Mouse (Mus musculus): ENCODE results near the gene Nme7. TPM values are rescaled to one million over a fixed set of nuclear protein-coding genes. Genes with fewer than 3 reads are reported as not detected.

Nme7 gene
- polyA plus RNA-seq, 1 experiment from 2014 or later, result 31.0 TPM

DNA sequence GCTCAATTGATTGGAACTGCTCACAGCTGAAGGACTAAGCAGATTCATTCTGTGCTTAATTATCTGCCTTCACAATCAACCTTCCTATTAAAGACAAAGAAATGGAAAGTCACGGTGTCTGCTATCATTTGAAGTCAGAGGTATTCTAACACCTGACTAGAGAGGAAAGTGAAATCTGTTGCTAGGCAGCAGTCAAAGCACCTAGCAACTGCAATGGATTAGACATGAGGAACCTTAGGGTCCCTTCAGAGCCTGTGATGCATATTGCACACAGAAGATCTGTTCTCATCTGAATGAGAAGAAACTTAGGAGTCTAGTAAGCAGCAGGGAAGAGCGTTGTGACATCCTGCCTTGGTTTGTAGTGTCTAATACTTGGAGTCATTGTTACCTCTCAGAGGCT lies 58.1 kb downstream of the Nme7 start:
- no peak for ATAC-seq (ENCODE audit: low read depth)
- WGBS, result 37% methylated on average over 2 of the region's 2 CpGs
- Histone ChIP-seq H3K4me3 (no peak overlapping the region), H3K27ac (replicated peaks) (0 out of 2 replicates have a peak overlapping the region, but pooled peaks have one; percentile 28), H3K36me3 (no peaks in the 10 kb centered on the region), H3K9me3 (no peaks in the 10 kb centered on the region), H3K4me1 (replicated peaks) (peaks cover 14% of the 10 kb centered on the region), H3K9ac (no peak overlapping the region), H3K27me3 (no peaks in the 10 kb centered on the region), H3K4me2 (no peak overlapping the region)

DNA sequence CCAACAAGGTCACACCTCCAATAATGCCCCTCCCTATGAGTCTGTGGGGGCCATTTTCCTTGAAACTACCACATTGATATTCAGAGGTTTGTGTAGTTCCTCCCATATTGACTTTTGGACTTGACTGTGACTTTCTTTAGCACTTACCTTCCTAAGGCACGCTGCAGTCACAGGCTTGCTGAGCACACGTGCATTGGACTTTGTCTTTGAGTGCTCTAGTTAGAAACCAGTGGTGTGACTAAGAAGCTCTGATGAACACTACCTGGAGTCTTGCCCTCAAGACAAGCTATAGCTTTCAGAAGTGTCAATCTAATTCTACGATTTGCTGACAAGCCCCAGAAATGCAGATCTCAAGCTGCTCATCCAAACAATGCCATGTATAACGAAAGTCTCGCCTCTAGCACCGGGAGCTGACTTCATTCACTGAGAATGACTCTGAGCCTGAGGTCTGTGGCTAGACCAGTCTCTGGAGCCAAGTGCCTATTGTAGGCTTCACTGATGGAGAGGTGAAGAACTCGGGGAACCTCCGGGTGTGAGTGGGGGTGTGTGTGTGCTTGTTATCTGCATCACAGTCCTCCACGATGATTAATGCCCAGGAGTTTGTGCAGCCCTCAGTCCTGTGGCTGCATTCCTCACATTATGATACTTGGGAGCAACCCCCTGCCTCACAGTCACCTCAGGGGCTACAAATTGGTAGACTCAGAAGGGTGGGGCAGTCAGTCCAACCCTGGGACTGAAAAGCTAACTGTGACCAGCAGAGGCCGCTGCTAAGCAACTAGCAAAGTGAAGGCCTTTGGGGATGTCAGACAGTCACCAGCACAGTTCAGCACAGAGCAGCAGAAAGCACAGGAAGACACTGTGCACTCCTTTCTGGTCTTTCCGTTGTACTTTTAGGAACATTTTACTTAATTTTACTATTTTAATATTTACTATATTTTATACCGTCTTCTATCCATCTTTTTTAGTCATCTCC lies 62.5 kb downstream of the Nme7 start:
- peak; percentile 89 for ATAC-seq (ENCODE audit: low read depth)
- 76% methylated on average over 12 of the region's 12 CpGs for WGBS
- Histone ChIP-seq H3K27me3 (no peaks in the 10 kb centered on the region), H3K9ac (no peak overlapping the region), H3K4me1 (replicated peaks) (peaks cover 14% of the 10 kb centered on the region), H3K4me2 (no peak overlapping the region), H3K4me3 (no peak overlapping the region), H3K27ac (replicated peaks) (no peak overlapping the region), H3K9me3 (no peaks in the 10 kb centered on the region), H3K36me3 (no peaks in the 10 kb centered on the region)

- Histone ChIP-seq H3K9ac (no peak overlapping the region), H3K4me1 (replicated peaks) (peaks cover 2% of the 10 kb centered on the region), H3K4me3 (no peak overlapping the region), H3K27me3 (no peaks in the 10 kb centered on the region), H3K4me2 (no peak overlapping the region), H3K27ac (replicated peaks) (no peak overlapping the region), H3K9me3 (no peaks in the 10 kb centered on the region), H3K36me3 (no peaks in the 10 kb centered on the region)
- 86% methylated on average over 4 of the region's 4 CpGs for WGBS
- no peak for ATAC-seq (ENCODE audit: low read depth)
These were observed 64.2 kb downstream of the Nme7 start for GRCm38 (mm10) chr1:164368152-164368551.

- Histone ChIP-seq H3K36me3 (no peaks in the 10 kb centered on the region), H3K4me3 (no peak overlapping the region), H3K9ac (no peak overlapping the region), H3K9me3 (no peaks in the 10 kb centered on the region), H3K4me2 (no peak overlapping the region), H3K27ac (replicated peaks) (no peak overlapping the region), H3K4me1 (replicated peaks) (peaks cover 18% of the 10 kb centered on the region), H3K27me3 (no peaks in the 10 kb centered on the region)
- 91% methylated on average over 2 of the region's 2 CpGs for WGBS
- no peak for ATAC-seq (ENCODE audit: low read depth)
These were observed 65.9 kb downstream of the Nme7 start for GRCm38 (mm10) chr1:164369781-164370180.

- H3K9me3 ChIP-seq, result no peaks in the 10 kb centered on the region
- H3K4me1 ChIP-seq (replicated peaks), result peaks cover 20% of the 10 kb centered on the region
- no peak; the same call in 1 of the 2 replicates for ATAC-seq (ENCODE audit: low read depth)
- peak overlapping the region; percentile 35; the same call in 1 of the 2 replicates for H3K27ac ChIP-seq (replicated peaks)
- H3K9ac ChIP-seq, result no peak overlapping the region
- no peak overlapping the region for H3K4me3 ChIP-seq
- no peaks in the 10 kb centered on the region for H3K27me3 ChIP-seq
- 86% methylated on average over 7 of the region's 7 CpGs for WGBS
- H3K4me2 ChIP-seq, result no peak overlapping the region
- no peaks in the 10 kb centered on the region for H3K36me3 ChIP-seq
These were observed 69.1 kb downstream of the Nme7 start for GRCm38 (mm10) chr1:164373029-164373428.

- Histone ChIP-seq H3K9me3 (no peaks in the 10 kb centered on the region), H3K9ac (no peak overlapping the region), H3K27me3 (no peaks in the 10 kb centered on the region), H3K36me3 (no peaks in the 10 kb centered on the region), H3K4me1 (replicated peaks) (peaks cover 22% of the 10 kb centered on the region), H3K27ac (replicated peaks) (peak overlapping the region; percentile 35), H3K4me3 (no peak overlapping the region), H3K4me2 (no peak overlapping the region)
- 54% methylated on average over 7 of the region's 7 CpGs for WGBS
- ATAC-seq (ENCODE audit: low read depth), result peak; percentile 45
These were observed 70.1 kb downstream of the Nme7 start for GRCm38 (mm10) chr1:164374020-164374419.

GRCm38 (mm10) chr1:164375626-164376025 lies 71.7 kb downstream of the Nme7 start:
- Histone ChIP-seq H3K4me2 (no peak overlapping the region), H3K4me1 (replicated peaks) (peaks cover 26% of the 10 kb centered on the region), H3K36me3 (no peaks in the 10 kb centered on the region), H3K9me3 (no peaks in the 10 kb centered on the region), H3K4me3 (no peak overlapping the region), H3K9ac (no peak overlapping the region), H3K27ac (replicated peaks) (no peak overlapping the region), H3K27me3 (no peaks in the 10 kb centered on the region)
- 93% methylated on average over 9 of the region's 9 CpGs for WGBS
- ATAC-seq (ENCODE audit: low read depth), result no peak

DNA sequence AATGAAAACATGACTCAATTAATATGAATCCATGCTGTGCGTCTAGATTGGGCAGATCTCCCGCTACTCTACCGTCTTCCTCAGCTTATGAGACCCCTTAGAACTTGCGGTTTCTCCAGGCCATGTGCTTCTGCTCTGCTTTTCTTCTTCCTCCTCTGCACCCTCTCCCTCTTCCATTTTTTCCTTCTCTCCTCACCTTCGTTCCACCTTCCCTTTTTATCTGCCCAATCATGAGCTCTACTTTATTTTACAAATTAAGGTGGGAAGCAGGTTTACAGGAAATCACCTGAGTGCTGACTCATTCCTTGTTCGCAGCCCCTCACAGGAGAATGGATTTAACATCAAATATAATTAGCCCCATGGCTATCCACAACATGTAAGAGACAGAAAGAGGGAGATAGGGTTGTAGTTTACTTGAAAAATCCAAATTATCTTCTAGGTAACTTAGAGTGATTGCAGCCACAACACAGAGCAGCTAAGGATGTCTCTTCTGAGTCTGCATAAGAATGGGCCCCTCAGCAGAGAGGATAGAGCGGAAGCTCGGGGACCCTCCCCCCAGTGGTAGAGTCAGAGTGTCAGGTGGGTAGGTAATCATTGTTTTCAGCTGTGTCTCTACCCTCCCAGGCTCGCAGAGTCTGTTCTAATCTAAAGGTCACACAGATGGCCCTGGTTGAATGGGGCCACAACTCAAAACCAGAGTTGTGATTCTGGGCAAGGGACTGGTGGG lies 73.0 kb downstream of the Nme7 start:
- peaks cover 26% of the 10 kb centered on the region for H3K4me1 ChIP-seq (replicated peaks)

GRCm38 (mm10) chr1:164383621-164384020 lies 79.7 kb downstream of the Nme7 start:
- 0 out of 2 replicates have a peak, but pooled peaks cover 6% of the 10 kb centered on the region for H3K4me1 ChIP-seq (replicated peaks)
- 0 out of 2 replicates have a peak, but pooled peaks cover 4% of the 10 kb centered on the region for H3K36me3 ChIP-seq
- H3K9me3 ChIP-seq, result no peaks in the 10 kb centered on the region
- H3K27ac ChIP-seq (replicated peaks), result no peak overlapping the region
- H3K4me2 ChIP-seq, result no peak overlapping the region
- no peak overlapping the region for H3K4me3 ChIP-seq
- WGBS, result 96% methylated on average over 8 of the region's 8 CpGs
- no peak overlapping the region for H3K9ac ChIP-seq
- H3K27me3 ChIP-seq, result no peaks in the 10 kb centered on the region
- ATAC-seq (ENCODE audit: low read depth), result no peak

More for the DNA sequence above, 73.0 kb downstream of the Nme7 start:
- Histone ChIP-seq H3K9ac (no peak overlapping the region), H3K4me3 (no peak overlapping the region), H3K27me3 (no peaks in the 10 kb centered on the region), H3K36me3 (no peaks in the 10 kb centered on the region), H3K4me2 (no peak overlapping the region), H3K9me3 (no peaks in the 10 kb centered on the region), H3K27ac (replicated peaks) (no peak overlapping the region)
- WGBS, result 70% methylated on average over 9 of the region's 9 CpGs
- no peak for ATAC-seq (ENCODE audit: low read depth)

GRCm38 (mm10) chr1:164384354-164384753 lies 80.4 kb downstream of the Nme7 start:
- WGBS, result 95% methylated on average over 10 of the region's 10 CpGs

DNA sequence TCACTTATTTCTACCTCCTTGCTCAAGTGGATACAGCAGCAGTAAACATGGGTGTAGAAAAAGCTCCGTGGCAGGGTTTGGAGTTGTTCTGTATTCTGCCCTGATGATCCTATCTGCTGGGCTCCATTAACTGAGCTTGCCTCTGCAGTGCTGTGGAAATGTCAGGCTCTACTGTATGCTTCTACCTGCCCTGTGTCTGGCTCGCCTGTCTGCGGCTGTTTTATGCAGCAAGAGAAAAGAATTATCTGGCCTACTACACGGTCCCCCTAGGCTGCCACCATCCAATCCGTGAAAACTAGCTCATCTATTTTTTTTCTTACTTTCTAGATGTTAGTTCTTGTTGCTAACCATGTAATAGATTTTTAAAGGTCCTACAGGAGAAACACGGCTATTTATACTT lies 81.1 kb downstream of the Nme7 start:
- H3K9me3 ChIP-seq, result no peaks in the 10 kb centered on the region
- H3K36me3 ChIP-seq, result 0 out of 2 replicates have a peak, but pooled peaks cover 4% of the 10 kb centered on the region
- H3K9ac ChIP-seq, result no peak overlapping the region
- no peaks in the 10 kb centered on the region for H3K27me3 ChIP-seq
- H3K4me3 ChIP-seq, result no peak overlapping the region
- no peak overlapping the region for H3K27ac ChIP-seq (replicated peaks)
- WGBS, result 88% methylated on average over 6 of the region's 6 CpGs
- H3K4me2 ChIP-seq, result no peak overlapping the region
- H3K4me1 ChIP-seq (replicated peaks), result 0 out of 2 replicates have a peak, but pooled peaks cover 3% of the 10 kb centered on the region
- no peak for ATAC-seq (ENCODE audit: low read depth)

More at GRCm38 (mm10) chr1:164384354-164384753, 80.4 kb downstream of the Nme7 start:
- Histone ChIP-seq H3K27ac (replicated peaks) (no peak overlapping the region), H3K4me3 (no peak overlapping the region), H3K27me3 (no peaks in the 10 kb centered on the region), H3K9ac (no peak overlapping the region), H3K4me1 (replicated peaks) (0 out of 2 replicates have a peak, but pooled peaks cover 4% of the 10 kb centered on the region), H3K36me3 (0 out of 2 replicates have a peak, but pooled peaks cover 4% of the 10 kb centered on the region), H3K4me2 (no peak overlapping the region), H3K9me3 (no peaks in the 10 kb centered on the region)
- no peak for ATAC-seq (ENCODE audit: low read depth)

- WGBS, result 68% methylated on average over 4 of the region's 4 CpGs
- no peaks in the 10 kb centered on the region for H3K9me3 ChIP-seq
- H3K4me3 ChIP-seq, result no peak overlapping the region
- no peaks in the 10 kb centered on the region for H3K36me3 ChIP-seq
- H3K9ac ChIP-seq, result no peak overlapping the region
- peaks cover 19% of the 10 kb centered on the region for H3K4me1 ChIP-seq (replicated peaks)
- no peaks in the 10 kb centered on the region for H3K27me3 ChIP-seq
- H3K27ac ChIP-seq (replicated peaks), result no peak overlapping the region
- H3K4me2 ChIP-seq, result no peak overlapping the region
- no peak for ATAC-seq (ENCODE audit: low read depth)
These were observed 85.8 kb downstream of the Nme7 start for GRCm38 (mm10) chr1:164389743-164390142.
